Mouse (Mus musculus): Measurements from ENCODE around the gene Gucy2f. TPM values are rescaled to one million over a fixed set of nuclear protein-coding genes. Genes with fewer than 3 reads are reported as not detected.
"Not testable (repeated sequence)": the region's sequence is repeated elsewhere in the genome, so short reads cannot be mapped to it uniquely, and the experiment has no call there.

Gene Gucy2f
- polyA plus RNA-seq (2015; fragmentation: Nextera tagmentation; extraction: Ambion mirVana): 0.01 TPM in 1 of 2 replicates, not detected in the other

DNA sequence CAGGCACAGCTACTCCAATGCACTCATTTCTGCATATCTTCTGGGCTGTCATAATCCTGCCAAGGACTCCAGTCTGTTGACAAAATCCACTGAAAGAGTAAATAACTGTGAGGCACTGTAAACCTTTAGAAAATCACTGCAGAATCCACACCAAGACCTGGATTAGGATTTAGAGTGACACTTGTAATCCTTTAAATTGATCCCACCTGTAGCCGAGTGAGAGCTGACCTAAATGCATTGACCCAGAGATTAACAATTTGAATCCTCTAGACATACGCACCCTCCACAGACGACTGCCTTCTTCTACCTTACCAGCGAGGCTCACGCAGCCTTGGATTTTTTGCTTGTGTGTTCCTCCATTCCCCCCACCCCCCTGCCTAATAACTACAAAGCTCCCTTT, at the start of gene Gucy2f:
TSS of gene Gucy2f (minus strand) at position 101 of the 400 bp plus-strand sequence.
- 55% methylated on average over 5 of the region's 5 CpGs for WGBS (ENCODE audit: insufficient replicate concordance)
- no peak for TF ChIP-seq EP300 (IDR thresholded peaks at IDR 0.05; ENCODE audit: low read depth)
- TF ChIP-seq CTCF (IDR thresholded peaks at IDR 0.05; ENCODE audit: low read depth): no peak

GRCm38 (mm10) chrX:142245682-142246327, 49.1 kb upstream of the Gucy2f start:
- H3K9ac ChIP-seq (replicated peaks): no peak overlapping the region
- H3K27me3 ChIP-seq (ENCODE audit: insufficient read depth, low read length): no peaks in the 10 kb centered on the region
- no peaks in the 10 kb centered on the region for H3K4me1 ChIP-seq (ENCODE audit: insufficient read depth)
- H3K4me2 ChIP-seq (ENCODE audit: low read depth, low read length): no peak overlapping the region
- peak overlapping the region; percentile 75; the same call in 1 of the 2 replicates for H3K27ac ChIP-seq (ENCODE audit: low read depth)
- peak; percentile 12 for DNase-seq
- no peaks in the 10 kb centered on the region for H3K36me3 ChIP-seq (replicated peaks; ENCODE audit: insufficient read depth, low read length)
- TF ChIP-seq CTCF (IDR thresholded peaks at IDR 0.05; ENCODE audit: low read depth): no peak
- no peak for TF ChIP-seq EP300 (IDR thresholded peaks at IDR 0.05; ENCODE audit: low read depth)
- 68% methylated on average over 5 of the region's 5 CpGs for WGBS (ENCODE audit: insufficient replicate concordance)
- no peak overlapping the region for H3K4me3 ChIP-seq (ENCODE audit: low read depth, low read length)
- no peaks in the 10 kb centered on the region for H3K9me3 ChIP-seq (ENCODE audit: low read length)
- ATAC-seq: peak; percentile 88

More for the DNA sequence above, at the start of gene Gucy2f:
- H3K4me2 ChIP-seq (ENCODE audit: low read depth, low read length): no peak within 1 kb of the TSS
- H3K9me3 ChIP-seq (ENCODE audit: low read length): no peaks in the 10 kb centered on the region
- no peak within 1 kb of the TSS for H3K4me3 ChIP-seq (ENCODE audit: low read depth, low read length)
- H3K27me3 ChIP-seq (ENCODE audit: insufficient read depth, low read length): no peaks in the 10 kb centered on the region
- H3K9ac ChIP-seq (replicated peaks): no peak within 1 kb of the TSS
- H3K4me1 ChIP-seq (ENCODE audit: insufficient read depth): no peaks in the 10 kb centered on the region
- H3K36me3 ChIP-seq (replicated peaks; ENCODE audit: insufficient read depth, low read length): no peaks in the 10 kb centered on the region
- ATAC-seq (no peak), DNase-seq (no peak)
- H3K27ac ChIP-seq (ENCODE audit: low read depth): no peak within 1 kb of the TSS

GRCm38 (mm10) chrX:142237101-142237500, 40.4 kb upstream of the Gucy2f start:
- WGBS (ENCODE audit: insufficient replicate concordance): 58% methylated on average over 2 of the region's 2 CpGs
- TF ChIP-seq EP300 (IDR thresholded peaks at IDR 0.05; ENCODE audit: low read depth) (no peak), CTCF (IDR thresholded peaks at IDR 0.05; ENCODE audit: low read depth) (peak; percentile 39; the same call in 1 of the 2 replicates)
- H3K4me3 ChIP-seq (ENCODE audit: low read depth, low read length): no peak overlapping the region
- H3K9me3 ChIP-seq (ENCODE audit: low read length): no peaks in the 10 kb centered on the region
- ATAC-seq (no peak), DNase-seq (no peak)
- H3K27me3 ChIP-seq (ENCODE audit: insufficient read depth, low read length): no peaks in the 10 kb centered on the region
- H3K4me2 ChIP-seq (ENCODE audit: low read depth, low read length): no peak overlapping the region
- H3K36me3 ChIP-seq (replicated peaks; ENCODE audit: insufficient read depth, low read length): no peaks in the 10 kb centered on the region
- H3K27ac ChIP-seq (ENCODE audit: low read depth): no peak overlapping the region
- H3K9ac ChIP-seq (replicated peaks): no peak overlapping the region
- H3K4me1 ChIP-seq (ENCODE audit: insufficient read depth): no peaks in the 10 kb centered on the region

DNA sequence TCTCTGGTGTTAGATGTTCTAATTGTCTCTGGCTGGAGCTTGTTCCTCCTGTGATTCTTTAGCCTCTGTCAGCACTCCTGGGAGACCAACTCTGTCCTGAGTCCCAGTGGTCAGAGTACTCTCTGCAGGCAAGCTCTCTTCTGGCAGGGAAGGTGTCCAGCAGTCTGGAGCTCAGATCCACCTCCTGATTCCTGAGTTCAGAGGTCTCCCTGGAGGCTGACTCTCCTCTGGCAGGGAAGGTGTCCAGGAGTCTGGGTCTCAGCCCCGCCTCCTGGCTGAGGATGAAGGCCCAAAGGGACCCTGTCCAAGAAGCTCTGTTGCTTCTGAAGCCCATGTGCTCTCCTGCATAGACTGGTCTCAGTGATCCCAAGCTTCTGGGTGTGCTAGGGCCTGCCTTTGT, 39.4 kb upstream of the Gucy2f start:
- DNase-seq; ATAC-seq; H3K4me3 ChIP-seq (ENCODE audit: low read depth, low read length); H3K4me2 ChIP-seq (ENCODE audit: low read depth, low read length); H3K27ac ChIP-seq (ENCODE audit: low read depth); H3K36me3 ChIP-seq (replicated peaks; ENCODE audit: insufficient read depth, low read length); H3K27me3 ChIP-seq (ENCODE audit: insufficient read depth, low read length); H3K9ac ChIP-seq (replicated peaks); H3K4me1 ChIP-seq (ENCODE audit: insufficient read depth); H3K9me3 ChIP-seq (ENCODE audit: low read length): not testable (repeated sequence)
- WGBS (ENCODE audit: insufficient replicate concordance): 91% methylated on average over 1 of the region's 1 CpGs

DNA sequence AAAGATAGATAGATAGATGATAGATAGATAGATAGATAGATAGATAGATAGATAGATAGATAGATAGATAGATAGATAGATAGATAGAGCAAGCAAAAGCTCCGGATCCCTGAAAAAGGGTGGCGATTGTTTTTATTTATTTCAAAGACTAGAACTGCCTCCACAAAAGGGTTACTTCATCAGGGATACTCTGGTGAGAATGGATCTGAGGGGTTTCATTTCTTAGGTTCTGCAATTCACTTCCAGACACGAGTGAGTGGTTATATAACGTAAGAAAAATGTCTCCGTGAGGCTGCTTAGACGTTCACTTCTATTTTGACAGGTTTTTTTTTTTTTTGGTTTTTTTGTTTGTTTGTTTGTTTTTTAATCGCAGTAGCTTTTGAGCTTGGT, 32.0 kb upstream of the Gucy2f start:
- DNase-seq (no peak), ATAC-seq (no peak)
- Histone ChIP-seq H3K4me1 (ENCODE audit: insufficient read depth) (no peaks in the 10 kb centered on the region), H3K9me3 (ENCODE audit: low read length) (no peaks in the 10 kb centered on the region), H3K4me2 (ENCODE audit: low read depth, low read length) (peak overlapping the region; percentile 70), H3K4me3 (ENCODE audit: low read depth, low read length) (peak overlapping the region; percentile 59), H3K9ac (replicated peaks) (no peak overlapping the region), H3K36me3 (replicated peaks; ENCODE audit: insufficient read depth, low read length) (no peaks in the 10 kb centered on the region), H3K27ac (ENCODE audit: low read depth) (no peak overlapping the region), H3K27me3 (ENCODE audit: insufficient read depth, low read length) (no peaks in the 10 kb centered on the region)
- TF ChIP-seq CTCF (IDR thresholded peaks at IDR 0.05; ENCODE audit: low read depth): no peak
- no peak for TF ChIP-seq EP300 (IDR thresholded peaks at IDR 0.05; ENCODE audit: low read depth)
- WGBS (ENCODE audit: insufficient replicate concordance): 33% methylated on average over 7 of the region's 7 CpGs

GRCm38 (mm10) chrX:142228055-142228768, 31.5 kb upstream of the Gucy2f start:
- H3K9ac ChIP-seq (replicated peaks): peak overlapping the region; percentile 58
- H3K36me3 ChIP-seq (replicated peaks; ENCODE audit: insufficient read depth, low read length): no peaks in the 10 kb centered on the region
- peak overlapping the region; percentile 70 for H3K4me2 ChIP-seq (ENCODE audit: low read depth, low read length)
- DNase-seq (peak; percentile 75), ATAC-seq (peak; percentile 89)
- H3K4me3 ChIP-seq (ENCODE audit: low read depth, low read length): peak overlapping the region; percentile 59
- H3K9me3 ChIP-seq (ENCODE audit: low read length): no peaks in the 10 kb centered on the region
- peak overlapping the region; percentile 94 for H3K27ac ChIP-seq (ENCODE audit: low read depth)
- 23% methylated on average over 33 of the region's 42 CpGs for WGBS (ENCODE audit: insufficient replicate concordance)
- no peaks in the 10 kb centered on the region for H3K27me3 ChIP-seq (ENCODE audit: insufficient read depth, low read length)
- H3K4me1 ChIP-seq (ENCODE audit: insufficient read depth): no peaks in the 10 kb centered on the region
- TF ChIP-seq EP300 (IDR thresholded peaks at IDR 0.05; ENCODE audit: low read depth) (no peak), CTCF (IDR thresholded peaks at IDR 0.05; ENCODE audit: low read depth) (no peak)

Measured in liver, postnatal 0 days (tissue).